Mouse (Mus musculus) thymus, adult 2 months (tissue): ENCODE data around the gene C2cd6. TPM values are rescaled to one million over a fixed set of nuclear protein-coding genes. Genes with fewer than 3 reads are reported as not detected.

Source experiments
- DNase-seq: peaks from one replicate; pipeline ENCODE4 v3.0.0; 2021
- H3K27ac ChIP-seq: fragments of 200-500 bp; 2 replicates; pipeline ENCODE4 v1.5.1; 2012; ENCODE audit warnings: low read length, control low read depth; ENCODE audit not compliant: control insufficient read depth, insufficient read depth
- H3K27me3 ChIP-seq: fragments of 200-500 bp; 2 replicates; pipeline ENCODE4 v1.6.1; 2012; ENCODE audit warnings: mild to moderate bottlenecking, low read length, moderate library complexity, mixed read lengths; ENCODE audit not compliant: control insufficient read depth, insufficient read depth
- H3K36me3 ChIP-seq: fragments of 200-500 bp; 2 replicates; pipeline ENCODE4 v1.6.1; 2012; ENCODE audit warnings: mild to moderate bottlenecking, low read length, moderate library complexity; ENCODE audit not compliant: control insufficient read depth, insufficient read depth
- H3K4me1 ChIP-seq: fragments of 200-500 bp; replicated peaks from 2 replicates; pipeline ENCODE4 v1.6.1; 2012; ENCODE audit warnings: low read length; ENCODE audit not compliant: control insufficient read depth, insufficient read depth
- H3K4me3 ChIP-seq: fragments of 200-500 bp; 2 replicates; pipeline ENCODE4 v1.5.1; 2012; ENCODE audit warnings: mild to moderate bottlenecking, low read length, control low read depth, moderate library complexity; ENCODE audit not compliant: control insufficient read depth, insufficient read depth
- CTCF ChIP-seq: fragments of 200-500 bp; IDR thresholded peaks from 2 replicates; pipeline ENCODE4 v1.5.1; 2012; ENCODE audit warnings: mild to moderate bottlenecking, control low read depth, low read length, moderate library complexity, borderline replicate concordance; ENCODE audit not compliant: control insufficient read depth, poor library complexity, insufficient read depth; ENCODE audit errors: extremely low read depth
- POLR2A ChIP-seq: fragments of 200-500 bp; IDR thresholded peaks from 2 replicates; pipeline ENCODE4 v1.6.1; 2012; ENCODE audit warnings: mild to moderate bottlenecking, low read length, control low read depth, moderate library complexity; ENCODE audit not compliant: control insufficient read depth, poor library complexity, insufficient read depth; ENCODE audit errors: extremely low read depth
- WGBS: fragments of 180-500 bp; shearing (Covaris S2); methylation state at CpG from one replicate; pipeline ENCODE4 v1.1.7; 2018; 5-methylcytosine and 5-hydroxymethylcytosine counted together
- polyA plus RNA-seq: library from polyadenylated mRNA; depleted of rRNA; stranded (reverse); fragments of >200 nt; gene quantifications from 2 replicates; pipeline ENCODE4 v1.2.3, GENCODE M21; 2012

The C2cd6 gene
- polyA plus RNA-seq, 1 experiment = not detected

DNA sequence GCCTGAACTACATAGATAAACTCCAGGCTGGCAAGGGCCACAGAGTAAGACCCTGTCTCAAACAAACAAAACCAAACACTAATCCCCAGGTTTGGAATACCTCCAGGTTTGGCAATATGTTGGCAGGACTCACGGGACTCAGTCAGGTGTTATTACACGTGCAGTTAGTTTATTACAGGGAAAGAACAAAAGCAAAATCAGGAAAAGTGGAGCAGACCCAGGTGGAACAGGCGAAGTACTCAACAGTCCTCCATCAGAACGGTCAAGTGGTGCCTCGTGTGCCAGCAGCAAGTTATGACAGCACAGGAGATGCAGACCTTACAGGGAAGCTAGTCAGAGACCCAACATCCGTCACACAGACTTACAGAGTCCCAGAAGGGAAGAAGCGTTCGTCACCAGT, 15.8 kb upstream of the C2cd6 start:
- Histone ChIP-seq H3K4me3 (no peak overlapping the region), H3K36me3 (no peaks in the 10 kb centered on the region), H3K4me1 (no peaks in the 10 kb centered on the region), H3K27me3 (no peaks in the 10 kb centered on the region), H3K27ac (no peak overlapping the region)
- WGBS = 95% methylated on average over 8 of the region's 8 CpGs
- no peak for TF ChIP-seq CTCF
- no peak for TF ChIP-seq POLR2A
- no peak for DNase-seq

DNA sequence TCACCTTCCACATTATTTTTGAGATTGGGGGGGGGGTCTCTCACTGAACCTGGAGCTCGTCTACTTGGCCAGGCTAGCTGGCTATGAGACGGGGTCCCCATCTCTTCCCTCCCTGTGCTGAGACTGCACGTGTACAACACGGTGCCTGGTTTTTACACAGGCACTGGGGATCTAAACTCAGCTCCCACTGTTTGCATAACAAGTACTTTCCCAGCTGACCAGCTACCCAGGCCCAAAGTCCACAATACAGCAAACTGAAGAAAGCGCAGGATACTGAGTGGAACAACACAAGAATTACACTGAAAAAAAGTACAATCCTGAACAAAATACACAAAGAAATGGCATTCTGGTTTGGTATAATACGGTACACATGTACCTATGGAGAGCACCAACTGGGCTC, 7.4 kb upstream of the C2cd6 start:
- WGBS = 98% methylated on average over 6 of the region's 6 CpGs
- no peak overlapping the region for H3K4me3 ChIP-seq
- no peaks in the 10 kb centered on the region for H3K36me3 ChIP-seq
- H3K4me1 ChIP-seq = no peaks in the 10 kb centered on the region
- no peaks in the 10 kb centered on the region for H3K27me3 ChIP-seq
- no peak overlapping the region for H3K27ac ChIP-seq
- DNase-seq = no peak
- no peak for TF ChIP-seq CTCF

DNA sequence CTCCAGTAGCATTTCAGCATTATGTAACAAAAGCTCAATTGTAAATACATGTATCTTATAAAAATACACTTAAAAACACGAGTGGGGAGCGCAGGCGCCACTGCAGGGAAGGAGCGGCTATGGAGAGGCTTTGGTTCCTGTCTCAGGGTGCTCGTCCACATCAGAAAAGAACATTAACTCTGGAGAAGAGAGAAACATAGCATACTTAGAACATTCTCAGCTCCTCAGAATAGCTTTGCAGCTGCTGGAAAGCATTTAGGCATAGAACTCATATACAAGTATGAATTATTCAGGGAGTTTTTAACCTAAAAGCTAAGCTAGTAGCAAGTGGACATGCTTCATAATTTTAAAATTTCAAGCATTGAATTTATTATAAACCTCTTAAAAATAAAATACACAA, 6.3 kb upstream of the C2cd6 start:
- no peak for TF ChIP-seq POLR2A
- no peak for TF ChIP-seq CTCF
- WGBS = 95% methylated on average over 5 of the region's 5 CpGs
- Histone ChIP-seq H3K36me3 (no peaks in the 10 kb centered on the region), H3K27ac (no peak overlapping the region), H3K4me1 (no peaks in the 10 kb centered on the region), H3K4me3 (no peak overlapping the region), H3K27me3 (no peaks in the 10 kb centered on the region)
- no peak for DNase-seq

DNA sequence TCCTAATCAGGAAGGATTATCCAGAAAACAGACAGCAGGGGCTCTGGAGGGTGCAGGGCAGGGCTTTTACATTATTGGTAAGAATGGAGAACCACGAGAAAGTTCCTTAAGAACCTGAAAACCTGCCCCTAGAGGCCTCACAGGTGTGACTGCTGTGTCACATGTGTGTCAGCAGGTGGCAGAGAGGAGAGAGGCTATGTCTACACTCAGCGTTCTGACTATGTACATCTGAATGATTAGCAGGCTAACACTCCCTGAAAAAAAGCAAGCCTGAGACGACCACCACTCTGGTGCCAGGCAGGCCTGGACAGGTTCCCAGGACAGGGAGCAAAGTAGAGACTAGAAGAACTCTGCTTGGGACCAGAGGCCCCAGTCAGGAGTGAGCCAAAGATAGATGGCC, 23.8 kb downstream of the C2cd6 start:
- TF ChIP-seq CTCF (peak; percentile 13; the same call in 1 of the 2 replicates), POLR2A (no peak)
- no peaks in the 10 kb centered on the region for H3K4me1 ChIP-seq
- WGBS = 20% methylated on average over 3 of the region's 3 CpGs
- no peaks in the 10 kb centered on the region for H3K36me3 ChIP-seq
- DNase-seq = peak; percentile 48
- H3K4me3 ChIP-seq = no peak overlapping the region
- H3K27ac ChIP-seq = no peak overlapping the region
- H3K27me3 ChIP-seq = no peaks in the 10 kb centered on the region

DNA sequence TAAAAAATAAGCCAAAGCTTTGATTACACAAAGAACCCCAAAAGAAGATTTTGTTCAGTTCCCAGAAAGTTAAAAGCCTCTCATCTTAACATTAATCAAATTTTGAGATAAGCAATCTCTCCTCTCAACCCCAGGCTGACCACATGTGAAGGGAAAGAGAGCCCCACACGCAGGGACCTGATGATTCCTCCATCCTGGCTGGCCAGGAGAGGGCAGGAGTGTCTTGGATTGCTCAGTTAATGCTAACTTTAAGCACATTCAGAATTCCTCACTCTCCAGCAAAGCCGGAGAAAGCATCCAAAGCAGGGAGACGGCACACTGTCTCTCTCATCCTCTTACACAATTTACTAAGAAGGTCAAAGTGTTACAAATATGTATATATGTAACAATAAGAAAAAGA, 26.7 kb downstream of the C2cd6 start:
- Histone ChIP-seq H3K4me1 (no peaks in the 10 kb centered on the region), H3K36me3 (no peaks in the 10 kb centered on the region), H3K27ac (no peak overlapping the region), H3K27me3 (no peaks in the 10 kb centered on the region), H3K4me3 (no peak overlapping the region)
- 58% methylated on average over 3 of the region's 3 CpGs for WGBS
- no peak for DNase-seq
- TF ChIP-seq CTCF (no peak), POLR2A (no peak)

DNA sequence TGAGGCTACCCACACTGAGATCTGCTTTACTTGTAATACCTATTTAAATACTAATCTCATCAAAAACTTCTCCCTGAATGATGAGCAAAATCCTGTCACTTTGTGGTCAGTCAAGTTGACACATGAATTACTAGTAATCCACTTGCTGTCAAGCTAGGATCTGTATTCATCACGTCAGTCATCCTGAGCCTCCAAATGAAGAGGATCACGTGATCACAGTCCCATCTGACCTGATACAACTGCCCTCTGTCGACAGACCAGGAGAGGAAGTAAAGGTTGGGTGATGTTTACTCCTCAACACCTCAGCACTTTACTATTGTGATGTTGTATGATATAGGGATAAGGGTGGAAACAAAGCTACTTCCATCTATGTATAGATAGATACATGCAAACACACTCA, 31.0 kb downstream of the C2cd6 start:
- no peak for DNase-seq
- Histone ChIP-seq H3K27me3 (no peaks in the 10 kb centered on the region), H3K27ac (no peak overlapping the region), H3K4me3 (no peak overlapping the region), H3K36me3 (no peaks in the 10 kb centered on the region), H3K4me1 (no peaks in the 10 kb centered on the region)
- 74% methylated on average over 3 of the region's 3 CpGs for WGBS
- TF ChIP-seq POLR2A (no peak), CTCF (no peak)

DNA sequence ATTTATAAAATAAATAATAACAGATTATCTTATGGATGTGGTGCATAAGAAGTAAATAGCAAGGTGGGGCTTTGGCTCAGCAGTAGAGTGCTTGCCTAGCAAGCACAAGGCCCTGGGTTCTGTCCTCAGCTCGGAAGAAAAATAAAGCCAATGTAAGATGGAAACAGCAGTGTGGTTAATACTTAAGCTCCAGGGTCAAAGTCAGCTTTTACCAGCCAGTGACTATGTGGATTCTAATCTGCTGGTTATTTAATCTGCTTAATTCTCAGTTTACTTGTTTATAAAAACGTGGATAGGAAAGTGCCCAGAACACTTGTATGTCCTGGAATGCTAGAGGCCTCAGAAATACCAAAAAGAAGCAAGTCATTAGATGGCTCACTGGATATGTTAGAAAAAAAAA, 37.7 kb downstream of the C2cd6 start:
- 90% methylated on average over 2 of the region's 2 CpGs for WGBS
- no peaks in the 10 kb centered on the region for H3K27me3 ChIP-seq
- no peaks in the 10 kb centered on the region for H3K36me3 ChIP-seq
- no peak for DNase-seq
- no peak overlapping the region for H3K27ac ChIP-seq
- TF ChIP-seq POLR2A = no peak
- no peak overlapping the region for H3K4me3 ChIP-seq
- no peaks in the 10 kb centered on the region for H3K4me1 ChIP-seq
